Mouse (Mus musculus): ENCODE results near the gene Trp53. TPM values are rescaled to one million over a fixed set of nuclear protein-coding genes. Genes with fewer than 3 reads are reported as not detected.
"Not testable (repeated sequence)": the region's sequence is repeated elsewhere in the genome, so short reads cannot be mapped to it uniquely, and the experiment has no call there.

Gene Trp53
- total RNA-seq, 2 experiments from 2014 or later = 32.5 to 45.2 TPM

- peak; percentile 64 to 75 for DNase-seq
- intact Hi-C loops (cut with DNase I) = no loop called here
Measured at GRCm38 (mm10) chr11:69621571-69622268, 41.6 kb downstream of the Trp53 start, which contains the start of gene Sat2. Sat2 (plus strand) TSS chr11:69622024.

GRCm38 (mm10) chr11:69622406-69622805 is 42.2 kb downstream of the Trp53 start:
- intact Hi-C loops (cut with DNase I) = no loop called here
- DNase-seq = peak in 1 of 2 experiments; percentile 32

- no peak for DNase-seq
- intact Hi-C loops (cut with DNase I) = no loop called here
Measured at GRCm38 (mm10) chr11:69623006-69623405, 42.8 kb downstream of the Trp53 start.

GRCm38 (mm10) chr11:69624339-69624738 is 44.2 kb downstream of the Trp53 start:
- DNase-seq; intact Hi-C loops (cut with DNase I): not testable (repeated sequence)

GRCm38 (mm10) chr11:69628286-69628685 is 48.1 kb downstream of the Trp53 start:
- peak; percentile 68 to 86 for DNase-seq
- intact Hi-C loops (cut with DNase I) = no loop called here

GRCm38 (mm10) chr11:69629802-69630201 is 49.6 kb downstream of the Trp53 start:
- intact Hi-C loops (cut with DNase I) = no loop called here
- DNase-seq = no peak

- DNase-seq = peak; percentile 100
- intact Hi-C loops (cut with DNase I) = no loop called here
Measured at GRCm38 (mm10) chr11:69632284-69633089, 52.3 kb downstream of the Trp53 start, which contains the start of gene Fxr2. Fxr2 (plus strand) TSS chr11:69632990.

- intact Hi-C loops (cut with DNase I) = no loop called here
- no peak for DNase-seq
Measured at GRCm38 (mm10) chr11:69633128-69633866, 53.1 kb downstream of the Trp53 start.

- intact Hi-C loops (cut with DNase I) = no loop called here
- DNase-seq = no peak
Measured at GRCm38 (mm10) chr11:69635471-69635870, 55.3 kb downstream of the Trp53 start.

Small RNA genes within 50 kb of the gene (microRNA-seq; reads per million reads assigned to microRNA genes)
- 0 reads per million in 2 experiments for gene Mir467f

Other genes with a start within 250 kb of the Trp53 start
- 1 to 10 TPM in 1 of 2 experiments, under 1 TPM in 1; 0.89 to 1.7 TPM for gene Rnf227, start 239.9 kb upstream of the Trp53 start, total RNA-seq (2021)
- 10 to 100 TPM; 62.0 to 66.7 TPM for gene Chd3, start 211.0 kb upstream of the Trp53 start, total RNA-seq (2021)
- 10 to 100 TPM; 94.1 to 95.0 TPM for gene Naa38, start 184.9 kb upstream of the Trp53 start, total RNA-seq (2021)
- gene Cyb5d1, start 184.7 kb upstream of the Trp53 start, total RNA-seq (2021) = 10 to 100 TPM; 27.5 to 30.2 TPM
- 10 to 100 TPM; 53.3 to 54.0 TPM for gene Tmem88, start 182.1 kb upstream of the Trp53 start, total RNA-seq (2021)
- 10 to 100 TPM; 48.3 to 52.2 TPM for gene Kdm6b, start 166.7 kb upstream of the Trp53 start, total RNA-seq (2021)
- gene Dnah2, start 31.2 kb upstream of the Trp53 start, total RNA-seq (2021) = under 1 TPM; 0.02 to 0.10 TPM
- gene Efnb3, start 20.2 kb upstream of the Trp53 start, total RNA-seq (2021) = 100 to 1,000 TPM in 1 of 2 experiments, 10 to 100 TPM in 1; 97.6 to 115 TPM
- 1 to 10 TPM; 5.9 to 6.8 TPM for gene Wrap53, start 104 bp upstream of the Trp53 start, total RNA-seq (2021)
- gene Atp1b2, start 25.6 kb downstream of the Trp53 start, total RNA-seq (2021) = 10 to 100 TPM; 29.9 to 36.5 TPM
- not detected for gene Shbg, start 37.5 kb downstream of the Trp53 start, total RNA-seq (2021)
- gene Sat2, start 41.7 kb downstream of the Trp53 start, total RNA-seq (2021) = 1 to 10 TPM; 4.3 to 4.7 TPM
- 10 to 100 TPM; 72.1 to 78.7 TPM for gene Fxr2, start 52.6 kb downstream of the Trp53 start, total RNA-seq (2021)
- not detected for gene Sox15, start 75.0 kb downstream of the Trp53 start, total RNA-seq (2021)
- gene Mpdu1, start 82.3 kb downstream of the Trp53 start, total RNA-seq (2021) = 10 to 100 TPM; 33.1 to 33.7 TPM
- 1 to 10 TPM; 5.8 to 7.8 TPM for gene Cd68, start 85.8 kb downstream of the Trp53 start, total RNA-seq (2021)
- 100 to 1,000 TPM; 389 to 397 TPM for gene Eif4a1, start 92.1 kb downstream of the Trp53 start, total RNA-seq (2021)
- gene Senp3, start 101.7 kb downstream of the Trp53 start, total RNA-seq (2021) = 10 to 100 TPM; 48.9 to 49.6 TPM
- 1 to 10 TPM; 2.1 to 2.4 TPM for gene Tnfsf13, start 105.4 kb downstream of the Trp53 start, total RNA-seq (2021)
- 10 to 100 TPM; 19.6 to 20.3 TPM for gene Tnfsf12, start 115.5 kb downstream of the Trp53 start, total RNA-seq (2021)
- 1 to 10 TPM; 5.1 to 5.2 TPM for gene Tnfsfm13, start 115.7 kb downstream of the Trp53 start, total RNA-seq (2021)
- gene Polr2a, start 178.3 kb downstream of the Trp53 start, total RNA-seq (2021) = 10 to 100 TPM; 44.5 to 47.5 TPM
- gene Slc35g3, start 181.6 kb downstream of the Trp53 start, total RNA-seq (2021) = under 1 TPM; 0.17 to 0.40 TPM
- 10 to 100 TPM; 42.2 to 43.9 TPM for gene Zbtb4, start 185.6 kb downstream of the Trp53 start, total RNA-seq (2021)
- 1 to 10 TPM; 5.8 to 7.1 TPM for gene Chrnb1, start 215.6 kb downstream of the Trp53 start, total RNA-seq (2021)
- gene Fgf11, start 221.5 kb downstream of the Trp53 start, total RNA-seq (2021) = 1 to 10 TPM; 1.9 to 3.5 TPM
- gene Tmem102, start 225.3 kb downstream of the Trp53 start, total RNA-seq (2021) = 1 to 10 TPM in 1 of 2 experiments, under 1 TPM in 1; 0.94 to 1.2 TPM
- gene Gm39566, start 234.9 kb downstream of the Trp53 start, total RNA-seq (2021) = not detected
- gene Spem2, start 238.1 kb downstream of the Trp53 start, total RNA-seq (2021) = not detected
- gene Spem1, start 241.8 kb downstream of the Trp53 start, total RNA-seq (2021) = not detected